Mouse (Mus musculus): ENCODE results near the gene Fam227b. TPM values are rescaled to one million over a fixed set of nuclear protein-coding genes. Genes with fewer than 3 reads are reported as not detected.

The Fam227b gene
- under 1 TPM in 1 of 2 experiments, not detected in 1; 0.15 TPM for total RNA-seq (2021)

- peak; percentile 96 to 99 for DNase-seq (ENCODE audit: extremely low spot score in 1 of 2, low spot score in 1 of 2)
These were observed at the start of gene Fam227b, which contains the start of gene Dtwd1 for GRCm38 (mm10) chr2:126151855-126152571. Gene Fam227b, minus strand, starts transcription at chr2:126152004. Gene Dtwd1, plus strand, starts transcription at chr2:126152141.

- DNase-seq (ENCODE audit: extremely low spot score in 1 of 2, low spot score in 1 of 2), result no peak
These were observed 47.2 kb upstream of the Fam227b start for GRCm38 (mm10) chr2:126198971-126199370.

- DNase-seq (ENCODE audit: extremely low spot score in 1 of 2, low spot score in 1 of 2), result no peak
These were observed 44.0 kb upstream of the Fam227b start for GRCm38 (mm10) chr2:126195631-126196356.

- no peak for DNase-seq (ENCODE audit: extremely low spot score in 1 of 2, low spot score in 1 of 2)
These were observed 40.3 kb upstream of the Fam227b start for GRCm38 (mm10) chr2:126192129-126192528.

- no peak for DNase-seq (ENCODE audit: extremely low spot score in 1 of 2, low spot score in 1 of 2)
These were observed 39.5 kb upstream of the Fam227b start for GRCm38 (mm10) chr2:126191306-126191705.

GRCm38 (mm10) chr2:126171427-126171826, 19.6 kb upstream of the Fam227b start:
- no peak for DNase-seq (ENCODE audit: extremely low spot score in 1 of 2, low spot score in 1 of 2)

GRCm38 (mm10) chr2:126166848-126167617, 15.2 kb upstream of the Fam227b start:
- DNase-seq (ENCODE audit: extremely low spot score in 1 of 2, low spot score in 1 of 2), result no peak

GRCm38 (mm10) chr2:126166335-126166734, 14.5 kb upstream of the Fam227b start:
- DNase-seq (ENCODE audit: extremely low spot score in 1 of 2, low spot score in 1 of 2), result no peak

GRCm38 (mm10) chr2:126165277-126166018, 13.6 kb upstream of the Fam227b start:
- no peak for DNase-seq (ENCODE audit: extremely low spot score in 1 of 2, low spot score in 1 of 2)

GRCm38 (mm10) chr2:126147723-126148122, 4.1 kb downstream of the Fam227b start:
- no peak for DNase-seq (ENCODE audit: extremely low spot score in 1 of 2, low spot score in 1 of 2)

GRCm38 (mm10) chr2:126094616-126095015, 57.2 kb downstream of the Fam227b start:
- DNase-seq (ENCODE audit: extremely low spot score in 1 of 2, low spot score in 1 of 2), result no peak

GRCm38 (mm10) chr2:126090432-126090831, 61.4 kb downstream of the Fam227b start:
- DNase-seq (ENCODE audit: extremely low spot score in 1 of 2, low spot score in 1 of 2), result no peak

- no peak for DNase-seq (ENCODE audit: extremely low spot score in 1 of 2, low spot score in 1 of 2)
These were observed 65.6 kb downstream of the Fam227b start for GRCm38 (mm10) chr2:126086187-126086586.

GRCm38 (mm10) chr2:126084326-126084725, 67.5 kb downstream of the Fam227b start:
- no peak for DNase-seq (ENCODE audit: extremely low spot score in 1 of 2, low spot score in 1 of 2)

- no peak for DNase-seq (ENCODE audit: extremely low spot score in 1 of 2, low spot score in 1 of 2)
These were observed 72.7 kb downstream of the Fam227b start for GRCm38 (mm10) chr2:126079086-126079485.

GRCm38 (mm10) chr2:126076506-126076905, 75.3 kb downstream of the Fam227b start:
- no peak for DNase-seq (ENCODE audit: extremely low spot score in 1 of 2, low spot score in 1 of 2)

- DNase-seq (ENCODE audit: extremely low spot score in 1 of 2, low spot score in 1 of 2), result no peak
These were observed 78.1 kb downstream of the Fam227b start for GRCm38 (mm10) chr2:126073744-126074143.

- no peak for DNase-seq (ENCODE audit: extremely low spot score in 1 of 2, low spot score in 1 of 2)
These were observed 82.1 kb downstream of the Fam227b start for GRCm38 (mm10) chr2:126069740-126070139.

- DNase-seq (ENCODE audit: extremely low spot score in 1 of 2, low spot score in 1 of 2), result no peak
These were observed 86.4 kb downstream of the Fam227b start for GRCm38 (mm10) chr2:126065303-126065856.

- no peak for DNase-seq (ENCODE audit: extremely low spot score in 1 of 2, low spot score in 1 of 2)
These were observed 87.0 kb downstream of the Fam227b start for GRCm38 (mm10) chr2:126064814-126065213.
